Comparison of ENCODE assay signal across 8 mouse cellular contexts in the genomic region with DNA sequence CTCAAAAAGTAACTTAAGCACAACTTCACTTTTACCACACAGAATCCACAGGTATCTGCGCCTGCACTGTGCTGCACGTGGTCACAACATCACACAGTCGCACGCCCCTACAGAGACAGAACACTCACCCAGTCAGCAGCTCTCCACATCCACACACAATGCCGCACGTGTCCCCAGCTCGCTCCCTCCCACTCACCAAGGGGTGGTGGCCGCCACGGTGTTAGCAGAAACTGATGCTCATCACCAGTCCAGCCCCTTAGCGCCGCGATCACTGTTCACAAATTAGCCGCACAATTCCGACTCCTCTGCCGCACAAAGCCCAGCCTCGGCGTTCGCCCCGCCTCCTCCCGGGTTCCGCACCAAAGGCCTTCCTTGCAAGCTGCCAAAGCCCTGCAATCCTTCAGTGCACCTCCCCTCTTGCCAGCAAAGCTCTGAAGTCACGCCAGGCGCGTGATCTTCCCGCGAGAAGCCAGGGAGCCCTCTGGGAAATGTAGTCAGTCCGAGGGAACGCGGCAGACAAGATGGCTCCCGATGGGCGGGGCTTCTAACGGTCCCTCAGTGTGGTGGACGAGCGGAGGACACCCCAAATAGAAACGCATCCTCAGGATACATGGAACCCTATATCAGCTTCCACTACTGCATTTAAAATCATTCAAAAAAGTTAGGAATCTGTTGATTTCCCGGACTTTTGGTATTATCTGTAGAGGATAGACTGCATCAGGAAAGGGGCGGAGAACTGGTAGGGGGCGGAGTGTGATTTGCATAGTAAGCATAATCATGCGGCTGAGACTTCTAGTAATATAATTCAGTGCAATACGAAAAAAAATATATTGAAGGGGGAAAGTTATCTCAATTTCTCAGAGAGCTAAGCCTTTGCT. TPM values are rescaled to one million over a fixed set of nuclear protein-coding genes. Genes with fewer than 3 reads are reported as not detected.
DNase-seq lines count a peak whose midpoint lies in the region; ATAC-seq and TF ChIP-seq lines count a peak whose summit lies in the region.

A gene (minus strand): TSS at position 319 of the 878 bp plus-strand sequence.
A gene (minus strand): TSS at position 436 of the 878 bp plus-strand sequence.

- no peaks in the 10 kb centered on the region for H3K27me3 ChIP-seq in kidney, embryonic 14.5 days (ENCODE audit: control insufficient read depth, insufficient read depth, low read length)
- no peaks in the 10 kb centered on the region for H3K27me3 ChIP-seq in limb, embryonic 15.5 days

- 0 out of 2 replicates have a peak, but pooled peaks cover 1% of the 10 kb centered on the region for H3K9me3 ChIP-seq in kidney, embryonic 14.5 days (ENCODE audit: control insufficient read depth, low read length)
- no peaks in the 10 kb centered on the region for H3K9me3 ChIP-seq in limb, embryonic 15.5 days

- peak within 1 kb of the TSS; percentile 78 for H3K9ac ChIP-seq in kidney, embryonic 14.5 days (ENCODE audit: low read depth, low read length)
- H3K9ac ChIP-seq in limb, embryonic 15.5 days = peak within 1 kb of the TSS; percentile 61

- peak within 1 kb of the TSS; percentile 34 for H3K27ac ChIP-seq in bone marrow macrophage, adult 2 months (ENCODE audit: insufficient read depth, low read depth, low read length)
- H3K27ac ChIP-seq in embryonic fibroblast, embryonic 13.5 days (ENCODE audit: insufficient read depth, low read length) = peak within 1 kb of the TSS; percentile 73
- H3K27ac ChIP-seq in kidney, embryonic 14.5 days (ENCODE audit: low read depth, low read length) = peak within 1 kb of the TSS; percentile 74
- H3K27ac ChIP-seq in limb, embryonic 15.5 days = peak within 1 kb of the TSS; percentile 87

- WGBS in kidney, embryonic 14.5 days = under 1% methylated on average over 40 of the region's 40 CpGs
- under 1% methylated on average over 40 of the region's 40 CpGs for WGBS in limb, embryonic 15.5 days

- peaks cover 14% of the 10 kb centered on the region for H3K36me3 ChIP-seq in kidney, embryonic 14.5 days (ENCODE audit: control insufficient read depth, insufficient read depth, low read length)
- H3K36me3 ChIP-seq in limb, embryonic 15.5 days = peaks cover 18% of the 10 kb centered on the region

- peak; percentile 90 for ATAC-seq in kidney, embryonic 14.5 days (ENCODE audit: low FRiP score, low TSS enrichment)
- ATAC-seq in limb, embryonic 15.5 days (ENCODE audit: insufficient number of reproducible peaks, low FRiP score, low TSS enrichment, low read depth) = peak; percentile 92

- TF ChIP-seq CTCF in bone marrow macrophage, adult 2 months (IDR thresholded peaks at IDR 0.05; ENCODE audit: low read depth, low read length) = no peak
- no peak for TF ChIP-seq CTCF in embryonic fibroblast, embryonic 13.5 days (IDR thresholded peaks at IDR 0.05; ENCODE audit: borderline replicate concordance, insufficient read depth, low read length)

- H3K4me2 ChIP-seq in kidney, embryonic 14.5 days (replicated peaks; ENCODE audit: low read depth, low read length) = peak within 1 kb of the TSS; percentile 69
- H3K4me2 ChIP-seq in limb, embryonic 15.5 days = peak within 1 kb of the TSS; percentile 73

- H3K4me3 ChIP-seq in bone marrow macrophage, adult 2 months (ENCODE audit: insufficient read depth, low read length) = peak within 1 kb of the TSS; percentile 95
- peak within 1 kb of the TSS; percentile 71 for H3K4me3 ChIP-seq in embryonic fibroblast, embryonic 13.5 days (ENCODE audit: insufficient read depth, low read length)
- peak within 1 kb of the TSS; percentile 73 for H3K4me3 ChIP-seq in kidney, embryonic 14.5 days (ENCODE audit: low read length)
- peak within 1 kb of the TSS; percentile 62 for H3K4me3 ChIP-seq in limb, embryonic 15.5 days

- DNase-seq in A20 (ENCODE audit: low read depth, low spot score) = peak; percentile 96
- peak; percentile 94 to 98 for DNase-seq in heart, adult 9 months (ENCODE audit: low spot score in 2 of 2)
- peak; percentile 91 to 94 for DNase-seq in monocyte, adult 2 months (ENCODE audit: low read depth in 1 of 2, low spot score in 2 of 2)
- DNase-seq in spleen, postnatal 36 days (ENCODE audit: low spot score in 2 of 2) = peak; percentile 96 to 97

- no peak; the same call in 1 of the 2 replicates for TF ChIP-seq POLR2A in bone marrow macrophage, adult 2 months (IDR thresholded peaks at IDR 0.05; ENCODE audit: borderline replicate concordance, low read depth, low read length)
- peak; percentile 72 for TF ChIP-seq POLR2A in embryonic fibroblast, embryonic 13.5 days (IDR thresholded peaks at IDR 0.05; ENCODE audit: low read depth, low read length)

- peaks cover 10% of the 10 kb centered on the region for H3K4me1 ChIP-seq in bone marrow macrophage, adult 2 months (ENCODE audit: control insufficient read depth, insufficient read depth, low read length)
- 0 out of 2 replicates have a peak, but pooled peaks cover 2% of the 10 kb centered on the region for H3K4me1 ChIP-seq in embryonic fibroblast, embryonic 13.5 days (ENCODE audit: control insufficient read depth, insufficient read depth, low read length)
- H3K4me1 ChIP-seq in kidney, embryonic 14.5 days (ENCODE audit: control insufficient read depth, insufficient read depth, low read length) = peaks cover 11% of the 10 kb centered on the region
- peaks cover 25% of the 10 kb centered on the region for H3K4me1 ChIP-seq in limb, embryonic 15.5 days

RNA-seq across cellular contexts. Expression of the first gene that starts in this region (rescaled TPM):
- polyA plus RNA-seq in bone marrow macrophage, adult 2 months (2012; ENCODE audit: insufficient read depth, insufficient read length, missing spikeins) = not detected in 2 replicates
- polyA plus RNA-seq in embryonic fibroblast, embryonic 13.5 days (2011; ENCODE audit: insufficient read length, low read depth, missing spikeins) = 2.3 and 2.7 TPM in 2 replicates
- 0.58 and 1.9 TPM in 2 replicates for polyA plus RNA-seq in kidney, embryonic 14.5 days (2014; fragmentation: Nextera tagmentation; extraction: Ambion mirVana)
- polyA plus RNA-seq in limb, embryonic 15.5 days (2015; fragmentation: Nextera tagmentation; extraction: Ambion mirVana) = 1.1 and 2.3 TPM in 2 replicates

RNA-seq across cellular contexts. Expression of the second gene that starts in this region (rescaled TPM):
- 1.6 and 2.8 TPM in 2 replicates for polyA plus RNA-seq in bone marrow macrophage, adult 2 months (2012; ENCODE audit: insufficient read depth, insufficient read length, missing spikeins)
- polyA plus RNA-seq in embryonic fibroblast, embryonic 13.5 days (2011; ENCODE audit: insufficient read length, low read depth, missing spikeins) = 2.7 and 4.8 TPM in 2 replicates
- polyA plus RNA-seq in kidney, embryonic 14.5 days (2014; fragmentation: Nextera tagmentation; extraction: Ambion mirVana) = 13.8 and 14.4 TPM in 2 replicates
- 9.5 and 12.7 TPM in 2 replicates for polyA plus RNA-seq in limb, embryonic 15.5 days (2015; fragmentation: Nextera tagmentation; extraction: Ambion mirVana)

Comparison
In these comparisons a context has a peak if more than half of its experiments do, and no peak if none do; other contexts are left out.
1. Peak in every context shown above with its lines: DNase-seq, ATAC-seq, H3K4me3 ChIP-seq and H3K27ac ChIP-seq.
2. H3K27ac ChIP-seq: peak in every context shown above with its lines; median percentile 87 in limb, embryonic 15.5 days; 74 in kidney, embryonic 14.5 days; 73 in embryonic fibroblast, embryonic 13.5 days; 34 in bone marrow macrophage, adult 2 months.